Mouse (Mus musculus) lung, postnatal 0 days (tissue): ENCODE measurements at regions not wholly inside any gene's neighbourhood (a gene's known extent, or its start where the extent isn't known, plus 50 kb on each side); places are given as distances from the start of the nearest gene placed in this dataset.

Experiments used
- CTCF ChIP-seq: IDR thresholded peaks from 2 replicates; pipeline ENCODE4 v1.5.1; 2016; ENCODE audit warnings: antibody characterized with exemption, mild to moderate bottlenecking
- EP300 ChIP-seq: IDR thresholded peaks from 2 replicates; pipeline ENCODE4 v1.6.1; 2016; ENCODE audit warnings: antibody characterized with exemption, mild to moderate bottlenecking, control low read depth

DNA sequence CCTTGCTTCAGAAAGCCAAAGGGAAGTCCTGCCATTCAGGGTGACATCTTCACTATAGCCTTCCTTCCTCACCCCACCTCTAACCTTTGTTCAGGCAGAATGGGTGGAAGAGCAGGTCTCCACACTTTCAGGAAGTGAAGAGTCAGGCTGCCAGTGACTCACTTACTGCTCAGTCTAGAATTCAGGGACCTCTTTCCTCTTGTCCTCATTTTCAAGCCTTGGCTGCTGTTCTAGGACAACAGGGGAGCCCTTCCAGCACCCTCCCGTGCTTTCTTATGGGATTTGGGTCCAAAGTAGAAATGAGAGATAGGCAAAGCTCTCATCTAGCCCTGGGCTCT, 51.5 kb upstream of the Rnf24 start:
- TF ChIP-seq CTCF: no peak
- no peak for TF ChIP-seq EP300
